In genomic region chr12:112265289-112265969, GRCm38 (mm10) we compare ENCODE assay signal across 17 mouse cellular contexts.
DNase-seq lines count a peak whose midpoint lies in the region; ATAC-seq lines count a peak whose summit lies in the region.
"Had no signal": no experiment of that assay in that cellular context is flagged by ENCODE, and none has a peak within 500 bp of the region (broad histone marks: within the 10 kb centered on the region; RNA-seq: fewer than 3 reads in every experiment).

No protein-coding gene starts in this region.

- peak overlapping the region; percentile 62 for H3K27ac ChIP-seq in hindbrain, embryonic 10.5 days
- H3K27ac ChIP-seq in hindbrain, embryonic 16.5 days (ENCODE audit: low read depth, low read length) = no peak overlapping the region
- peak overlapping the region; percentile 46; the same call in 1 of the 2 replicates for H3K27ac ChIP-seq in midbrain, embryonic 10.5 days (replicated peaks)
- H3K27ac ChIP-seq in midbrain, embryonic 16.5 days (ENCODE audit: low read length) = no peak overlapping the region
- H3K27ac ChIP-seq in neural tube, embryonic 15.5 days (replicated peaks) = peak overlapping the region; percentile 45; the same call in 1 of the 2 replicates

- H3K9me3 ChIP-seq in hindbrain, embryonic 10.5 days = no peaks in the 10 kb centered on the region
- H3K9me3 ChIP-seq in hindbrain, embryonic 16.5 days (ENCODE audit: control insufficient read depth, low read length) = no peaks in the 10 kb centered on the region
- no peaks in the 10 kb centered on the region for H3K9me3 ChIP-seq in midbrain, embryonic 10.5 days (replicated peaks)
- no peaks in the 10 kb centered on the region for H3K9me3 ChIP-seq in midbrain, embryonic 16.5 days (replicated peaks; ENCODE audit: control insufficient read depth, low read length, poor library complexity, severe bottlenecking)
- H3K9me3 ChIP-seq in neural tube, embryonic 15.5 days (replicated peaks) = no peaks in the 10 kb centered on the region

- H3K4me2 ChIP-seq in hindbrain, embryonic 16.5 days (ENCODE audit: low read length) = no peak overlapping the region
- no peak overlapping the region for H3K4me2 ChIP-seq in midbrain, embryonic 16.5 days (ENCODE audit: low read length)
- H3K4me2 ChIP-seq in neural tube, embryonic 15.5 days = no peak overlapping the region
- H3K4me2 ChIP-seq: liver, embryonic 11.5 days; lung, embryonic 14.5 days had no signal

- H3K9ac ChIP-seq in hindbrain, embryonic 16.5 days (ENCODE audit: low read depth, low read length) = no peak overlapping the region
- H3K9ac ChIP-seq in midbrain, embryonic 16.5 days (ENCODE audit: low read depth, low read length) = no peak overlapping the region
- no peak overlapping the region for H3K9ac ChIP-seq in neural tube, embryonic 15.5 days (replicated peaks)
- H3K9ac ChIP-seq: lung, embryonic 14.5 days had no signal

- peaks cover 11% of the 10 kb centered on the region for H3K4me1 ChIP-seq in hindbrain, embryonic 10.5 days (replicated peaks)
- no peaks in the 10 kb centered on the region for H3K4me1 ChIP-seq in hindbrain, embryonic 16.5 days (ENCODE audit: control insufficient read depth, insufficient read depth, low read depth, low read length)
- H3K4me1 ChIP-seq in midbrain, embryonic 10.5 days = peaks cover 21% of the 10 kb centered on the region
- peaks cover 8% of the 10 kb centered on the region; the same call in 1 of the 2 replicates for H3K4me1 ChIP-seq in midbrain, embryonic 16.5 days (ENCODE audit: control insufficient read depth, insufficient read depth, low read length)
- H3K4me1 ChIP-seq in neural tube, embryonic 15.5 days = peaks cover 35% of the 10 kb centered on the region

- H3K36me3 ChIP-seq in hindbrain, embryonic 10.5 days = no peaks in the 10 kb centered on the region
- H3K36me3 ChIP-seq in hindbrain, embryonic 16.5 days (ENCODE audit: control insufficient read depth, insufficient read depth, low read length) = no peaks in the 10 kb centered on the region
- H3K36me3 ChIP-seq in midbrain, embryonic 10.5 days = no peaks in the 10 kb centered on the region
- no peaks in the 10 kb centered on the region for H3K36me3 ChIP-seq in midbrain, embryonic 16.5 days (ENCODE audit: control insufficient read depth, insufficient read depth, low read length)
- no peaks in the 10 kb centered on the region for H3K36me3 ChIP-seq in neural tube, embryonic 15.5 days

- peaks cover 54% of the 10 kb centered on the region for H3K27me3 ChIP-seq in hindbrain, embryonic 10.5 days (ENCODE audit: insufficient read depth, poor library complexity, severe bottlenecking)
- peaks cover 6% of the 10 kb centered on the region for H3K27me3 ChIP-seq in hindbrain, embryonic 16.5 days (replicated peaks; ENCODE audit: control insufficient read depth, insufficient read depth, low read length)
- peaks cover 72% of the 10 kb centered on the region for H3K27me3 ChIP-seq in midbrain, embryonic 10.5 days (ENCODE audit: low read depth, poor library complexity, severe bottlenecking)
- H3K27me3 ChIP-seq in midbrain, embryonic 16.5 days (ENCODE audit: control insufficient read depth, insufficient read depth, low read depth, low read length) = no peaks in the 10 kb centered on the region
- H3K27me3 ChIP-seq in neural tube, embryonic 15.5 days (replicated peaks) = peaks cover 23% of the 10 kb centered on the region

- no peak overlapping the region for H3K4me3 ChIP-seq in hindbrain, embryonic 10.5 days
- no peak overlapping the region for H3K4me3 ChIP-seq in hindbrain, embryonic 16.5 days (ENCODE audit: low read length)
- H3K4me3 ChIP-seq in midbrain, embryonic 10.5 days = no peak overlapping the region
- H3K4me3 ChIP-seq in midbrain, embryonic 16.5 days (ENCODE audit: low read depth, low read length) = no peak overlapping the region
- no peak overlapping the region for H3K4me3 ChIP-seq in neural tube, embryonic 15.5 days (replicated peaks)
- H3K4me3 ChIP-seq: erythroblast, embryonic 14.5 days had no signal

- DNase-seq in hindbrain, embryonic 10.5 days (ENCODE audit: low spot score) = no peak
- no peak for DNase-seq in midbrain, embryonic 10.5 days (ENCODE audit: low spot score)
- peak; percentile 36 for DNase-seq in forelimb bud, embryonic 11.5 days (ENCODE audit: low read depth, low spot score)
- no peak for DNase-seq in adrenal gland, adult (ENCODE audit: inconsistent age in 2 of 2, low spot score in 1 of 2)
- DNase-seq in adrenal gland, adult 2 months = no peak
- DNase-seq: cerebellum, adult 9-10 months; gastrocnemius, postnatal 14 days; kidney, postnatal 36 days; layer of hippocampus, adult 9-11 months; lung, embryonic 14.5 days; midbrain, embryonic 14.5 days; thymus, postnatal 4 days had no signal

- ATAC-seq in hindbrain, embryonic 16.5 days = no peak
- no peak for ATAC-seq in midbrain, embryonic 16.5 days
- peak; percentile 26; the same call in 1 of the 2 replicates for ATAC-seq in neural tube, embryonic 15.5 days (ENCODE audit: low FRiP score)

- WGBS in hindbrain, embryonic 10.5 days = 78% methylated on average over 10 of the region's 10 CpGs
- 70% methylated on average over 10 of the region's 10 CpGs for WGBS in hindbrain, embryonic 16.5 days
- WGBS in midbrain, embryonic 10.5 days = 82% methylated on average over 10 of the region's 10 CpGs
- 69% methylated on average over 10 of the region's 10 CpGs for WGBS in midbrain, embryonic 16.5 days
- WGBS in neural tube, embryonic 15.5 days = 31% methylated on average over 10 of the region's 10 CpGs

Comparison
In these comparisons a context has a peak if more than half of its experiments do, and no peak if none do; other contexts are left out.
1. H3K27ac ChIP-seq: peak in hindbrain, embryonic 10.5 days (single experiment), midbrain, embryonic 10.5 days (single experiment) and neural tube, embryonic 15.5 days (single experiment); none in hindbrain, embryonic 16.5 days (single experiment) and midbrain, embryonic 16.5 days (single experiment).